Mouse (Mus musculus): ENCODE measurements at regions not wholly inside any gene's neighbourhood (a gene's known extent, or its start where the extent isn't known, plus 50 kb on each side); places are given as distances from the start of the nearest gene placed in this dataset.

DNA sequence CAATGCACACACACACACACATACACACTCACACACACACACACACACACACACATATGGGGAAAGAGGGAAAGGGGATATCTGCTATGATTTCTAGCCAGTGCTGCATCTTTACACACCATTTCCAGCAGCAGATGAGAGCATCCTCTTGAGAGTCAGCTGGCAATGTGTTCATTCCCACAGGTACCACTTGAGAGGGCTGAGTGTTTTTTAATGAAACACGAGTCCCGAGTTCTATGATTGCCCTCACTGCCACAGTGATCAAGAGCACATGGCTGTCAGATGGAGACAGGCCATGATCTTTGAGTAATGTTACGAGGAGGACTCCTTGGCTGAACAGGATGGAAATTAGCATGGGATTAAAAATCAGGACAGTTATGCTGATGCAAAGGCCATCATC lies 589.3 kb downstream of the Dcdc2c start:
- TF ChIP-seq POLR2A (IDR thresholded peaks at IDR 0.05; ENCODE audit: insufficient read depth, low read depth, low read length) (no peak), CTCF (IDR thresholded peaks at IDR 0.05; ENCODE audit: insufficient read depth, low read depth, low read length) (no peak)

Measured in olfactory bulb, adult 2 months (tissue).